Mouse (Mus musculus) G1E (cell line): ENCODE measurements around the gene Polr3e. TPM values are rescaled to one million over a fixed set of nuclear protein-coding genes. Genes with fewer than 3 reads are reported as not detected.
A peak's percentile ranks its signal among the peaks of the same experiment; 100 is the strongest.
"Not testable (repeated sequence)": the region's sequence is repeated elsewhere in the genome, so short reads cannot be mapped to it uniquely, and the experiment has no call there.

ENCODE experiments used
- ATAC-seq: 2 replicates; pipeline ENCODE4 v1.8.0; 2016; ENCODE audit warnings: mild to moderate bottlenecking; ENCODE audit not compliant: insufficient number of reproducible peaks, poor library complexity, low FRiP score, severe bottlenecking; ENCODE audit errors: extremely low read depth
- DNase-seq: peaks from one replicate; pipeline ENCODE4 v3.0.0; 2012; ENCODE audit warnings: low spot score
- H3K27me3 ChIP-seq: 2 replicates; pipeline ENCODE4 v1.6.1; 2012; ENCODE audit warnings: mild to moderate bottlenecking, low read length, inconsistent platforms; ENCODE audit not compliant: insufficient read depth
- H3K36me3 ChIP-seq: replicated peaks from 2 replicates; pipeline ENCODE3; 2012; ENCODE audit warnings: mild to moderate bottlenecking, inconsistent platforms
- H3K4me1 ChIP-seq: 2 replicates; pipeline ENCODE4 v1.6.1; 2012; ENCODE audit warnings: low read depth, low read length, inconsistent platforms, mixed read lengths; ENCODE audit not compliant: insufficient read depth
- H3K4me3 ChIP-seq: 2 replicates; pipeline ENCODE4 v1.5.1; 2012; ENCODE audit warnings: low read depth, mild to moderate bottlenecking, inconsistent platforms, low read length, moderate library complexity, mixed read lengths
- H3K9me3 ChIP-seq: replicated peaks from 2 replicates; pipeline ENCODE4 v1.6.1; 2012; ENCODE audit warnings: inconsistent platforms
- CTCF ChIP-seq: IDR thresholded peaks from 2 replicates; pipeline ENCODE4 v1.5.1; 2012; ENCODE audit warnings: low read depth, low read length, inconsistent platforms, mixed read lengths
- GATA1 ChIP-seq: IDR thresholded peaks from 2 replicates; pipeline ENCODE4 v1.6.1; 2012; ENCODE audit warnings: borderline replicate concordance, low read length, inconsistent platforms, mixed read lengths
- GATA2 ChIP-seq: IDR thresholded peaks from 2 replicates; pipeline ENCODE4 v1.6.1; 2012; ENCODE audit warnings: low read depth, low read length, inconsistent platforms, borderline replicate concordance
- POLR2AphosphoS5 ChIP-seq: IDR thresholded peaks from 2 replicates; pipeline ENCODE4 v1.6.1; 2012; ENCODE audit warnings: low read depth, low read length, inconsistent platforms; ENCODE audit not compliant: insufficient replicate concordance
- TAL1 ChIP-seq: conservative IDR thresholded peaks from 2 replicates; pipeline ENCODE4 v1.6.1; 2012; ENCODE audit warnings: low read depth, low read length, inconsistent platforms, mixed read lengths
- polyA plus RNA-seq: library from polyadenylated mRNA; stranded (reverse); fragments of >175 nt; gene quantifications from 2 replicates; pipeline ENCODE4 v1.2.3, GENCODE M21; 2012
- total RNA-seq, 2 experiments: library from RNA; stranded (forward) in 1 of 2; stranded (reverse) in 1 of 2; fragments of 200-1000 nt in 1 of 2; fragments of >200 nt in 1 of 2; fragmentation: Nextera tagmentation in 1 of 2; gene quantifications; 2 replicates each; pipeline ENCODE4 v1.2.3; 2014 to 2017

Gene Polr3e
- total and polyA plus RNA-seq, 3 experiments, result 18.0 to 36.5 (median 27.6) TPM

DNA sequence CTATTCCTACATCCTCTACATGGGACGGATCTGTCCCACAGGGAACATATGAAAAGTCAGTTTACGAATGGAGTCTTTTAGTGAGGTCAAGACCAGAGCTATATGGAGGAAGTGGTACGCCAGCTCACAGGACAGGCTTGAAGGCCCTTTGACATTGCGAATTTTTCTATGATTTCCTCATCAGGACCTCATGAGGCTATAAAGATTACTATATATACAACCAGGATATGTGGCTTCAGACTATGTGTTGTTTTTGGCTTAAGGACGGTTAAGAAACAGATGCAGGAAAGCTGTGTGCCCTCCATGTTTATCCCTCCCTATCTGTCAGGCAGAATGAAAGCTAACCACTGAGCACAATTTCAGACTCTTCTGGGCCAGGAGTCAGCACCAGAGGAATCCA lies 45.6 kb downstream of the Polr3e start:
- DNase-seq (no peak), ATAC-seq (no peak)
- TF ChIP-seq POLR2AphosphoS5 (no peak), GATA2 (no peak), CTCF (no peak), GATA1 (no peak), TAL1 (no peak)
- no peak overlapping the region for H3K4me3 ChIP-seq
- H3K36me3 ChIP-seq, result peaks cover 72% of the 10 kb centered on the region
- no peaks in the 10 kb centered on the region for H3K9me3 ChIP-seq
- no peaks in the 10 kb centered on the region for H3K27me3 ChIP-seq
- H3K4me1 ChIP-seq, result peaks cover 6% of the 10 kb centered on the region

DNA sequence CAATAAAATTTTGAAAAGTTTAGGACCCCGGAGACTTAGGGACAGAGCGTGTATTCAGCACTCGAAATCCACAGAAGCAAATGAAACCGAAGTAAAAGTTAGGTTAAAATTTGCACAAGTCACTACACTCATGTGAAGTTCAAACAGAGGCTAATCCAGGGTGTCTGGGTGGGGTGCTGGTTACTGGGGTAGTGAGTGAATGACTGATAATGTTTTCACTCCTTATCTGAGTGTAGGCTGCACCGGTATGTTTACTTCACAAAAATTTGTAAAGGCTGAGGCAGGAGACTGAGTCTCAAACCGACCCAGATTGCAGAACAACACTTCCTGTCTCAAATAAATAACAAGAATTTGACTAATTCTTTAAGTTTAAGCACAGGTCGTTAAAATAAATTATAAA lies 51.7 kb downstream of the Polr3e start:
- H3K27me3 ChIP-seq, result no peaks in the 10 kb centered on the region
- ATAC-seq, result peak; percentile 49
- H3K9me3 ChIP-seq, result no peaks in the 10 kb centered on the region
- H3K4me1 ChIP-seq, result peaks cover 42% of the 10 kb centered on the region
- DNase-seq, result no peak
- H3K4me3 ChIP-seq, result no peak overlapping the region
- no peak for TF ChIP-seq GATA2
- no peak for TF ChIP-seq CTCF
- no peak for TF ChIP-seq TAL1
- no peak for TF ChIP-seq POLR2AphosphoS5
- no peak for TF ChIP-seq GATA1
- peaks cover 48% of the 10 kb centered on the region for H3K36me3 ChIP-seq

DNA sequence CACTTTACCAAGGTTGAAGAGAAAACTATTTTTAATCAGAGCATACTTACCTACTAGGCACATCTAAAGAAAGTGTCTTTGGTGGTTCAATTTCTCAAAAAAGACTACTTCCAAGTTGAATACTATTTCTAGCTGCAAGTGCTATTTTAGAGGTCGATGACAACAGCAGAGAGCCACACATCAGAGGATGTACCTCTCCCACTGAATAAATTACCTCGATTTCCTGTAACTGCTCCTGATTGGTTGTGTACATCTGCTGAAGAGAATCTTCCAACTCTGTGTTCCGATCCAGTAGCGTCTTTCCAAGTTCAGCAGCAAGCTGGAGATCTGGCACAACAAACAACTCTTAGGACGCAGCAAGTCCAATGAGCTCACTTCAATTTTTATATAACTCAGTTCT lies 52.6 kb downstream of the Polr3e start:
- Histone ChIP-seq H3K4me1 (peaks cover 42% of the 10 kb centered on the region), H3K4me3 (no peak overlapping the region), H3K27me3 (no peaks in the 10 kb centered on the region), H3K9me3 (no peaks in the 10 kb centered on the region), H3K36me3 (peaks cover 46% of the 10 kb centered on the region)
- ATAC-seq (no peak), DNase-seq (no peak)
- TF ChIP-seq TAL1 (no peak), GATA2 (no peak), CTCF (no peak), POLR2AphosphoS5 (no peak), GATA1 (no peak)

DNA sequence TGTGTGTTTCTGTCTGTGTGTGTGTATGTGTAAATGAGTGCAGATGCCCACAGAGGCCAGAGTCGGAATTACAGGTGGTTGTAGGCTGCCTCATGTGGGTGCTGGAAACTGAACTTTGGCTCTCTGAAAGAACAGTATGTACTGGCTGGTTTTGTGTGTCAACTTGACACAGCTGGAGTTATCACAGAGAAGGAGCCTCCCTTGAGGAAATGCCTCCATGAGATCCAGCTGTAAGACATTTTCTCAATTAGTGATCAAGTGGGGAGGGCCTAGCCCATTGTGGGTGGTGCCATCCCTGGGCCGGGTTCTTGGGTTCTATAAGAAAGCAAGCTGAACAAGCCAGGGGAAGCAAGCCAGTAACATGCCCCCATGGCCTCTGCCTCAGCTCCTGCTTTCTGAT lies 54.9 kb downstream of the Polr3e start:
- peaks cover 47% of the 10 kb centered on the region for H3K4me1 ChIP-seq

DNA sequence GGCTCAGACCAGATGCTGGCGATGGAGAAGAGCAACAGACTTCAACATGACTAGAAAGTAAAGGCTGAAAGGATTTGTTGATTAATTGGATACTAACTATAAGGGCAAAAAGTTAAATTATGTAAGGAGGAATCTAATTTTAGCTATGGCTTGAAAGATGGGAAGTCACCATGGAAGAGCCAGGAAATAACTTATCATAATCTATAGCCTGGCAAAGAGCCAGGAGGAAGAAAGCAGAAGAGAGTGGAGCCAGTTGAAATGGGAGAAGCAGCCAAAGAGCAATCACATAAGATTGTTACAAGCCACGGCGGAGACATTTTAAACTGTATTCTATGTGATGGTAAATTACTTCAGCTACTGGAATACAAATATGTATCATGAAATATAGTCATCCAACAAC lies 56.5 kb downstream of the Polr3e start:
- Histone ChIP-seq H3K4me3 (no peak overlapping the region), H3K9me3 (no peaks in the 10 kb centered on the region), H3K4me1 (peaks cover 57% of the 10 kb centered on the region), H3K36me3 (peaks cover 23% of the 10 kb centered on the region), H3K27me3 (no peaks in the 10 kb centered on the region)
- TF ChIP-seq GATA2 (no peak), POLR2AphosphoS5 (no peak), CTCF (no peak), TAL1 (no peak), GATA1 (no peak)
- ATAC-seq (no peak), DNase-seq (no peak)

More for the DNA sequence above, 54.9 kb downstream of the Polr3e start:
- not testable (repeated sequence) for H3K4me3 ChIP-seq, DNase-seq, H3K27me3 ChIP-seq, ATAC-seq, H3K9me3 ChIP-seq
- H3K36me3 ChIP-seq, result peaks cover 34% of the 10 kb centered on the region

DNA sequence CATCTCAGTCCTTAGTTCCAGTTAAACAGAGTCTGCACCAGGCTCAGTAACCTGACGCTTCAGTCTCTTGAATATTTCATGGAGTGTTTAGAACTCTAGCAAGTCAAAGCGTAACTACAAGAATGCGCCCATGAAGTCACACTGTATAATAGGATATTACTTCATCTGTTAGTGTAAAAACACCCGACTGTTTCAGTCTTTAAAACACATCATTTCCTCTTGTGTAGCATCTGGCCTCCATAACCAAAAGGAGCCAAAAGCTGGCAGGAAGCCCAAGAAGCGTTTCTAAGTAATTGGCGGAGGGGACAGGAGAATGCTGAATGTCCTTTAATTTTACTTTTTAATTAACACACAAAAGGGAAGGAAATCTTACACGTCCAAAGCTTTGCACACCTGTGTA lies 59.5 kb downstream of the Polr3e start:
- Histone ChIP-seq H3K36me3 (peaks cover 11% of the 10 kb centered on the region), H3K27me3 (no peaks in the 10 kb centered on the region), H3K4me1 (peaks cover 52% of the 10 kb centered on the region), H3K9me3 (no peaks in the 10 kb centered on the region), H3K4me3 (no peak overlapping the region)
- DNase-seq, result no peak
- TF ChIP-seq POLR2AphosphoS5 (no peak), GATA2 (no peak), GATA1 (no peak), TAL1 (no peak), CTCF (no peak)
- no peak for ATAC-seq

DNA sequence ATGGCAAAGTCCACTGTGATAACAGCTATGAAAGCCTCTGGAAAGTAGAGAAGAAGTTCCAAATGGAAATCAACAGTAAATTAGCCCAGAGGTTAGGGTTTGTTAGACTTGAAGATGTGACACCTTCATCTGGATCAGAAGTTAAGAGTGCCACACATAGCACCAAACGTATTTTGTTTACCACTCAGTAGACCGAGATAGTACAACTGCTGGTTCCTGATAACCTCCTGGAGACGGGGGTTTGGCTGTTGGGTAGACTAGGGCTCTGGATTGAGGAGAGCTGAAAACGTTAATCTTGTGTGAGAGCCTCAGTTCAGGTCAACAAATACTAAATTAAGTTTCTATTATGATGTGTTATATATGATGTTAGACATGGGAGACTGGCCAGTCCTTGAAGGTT lies 62.5 kb downstream of the Polr3e start:
- Histone ChIP-seq H3K9me3 (no peaks in the 10 kb centered on the region), H3K4me3 (no peak overlapping the region; the same call in 1 of the 2 replicates), H3K4me1 (peaks cover 57% of the 10 kb centered on the region), H3K27me3 (peaks cover 2% of the 10 kb centered on the region; the same call in 1 of the 2 replicates), H3K36me3 (peaks cover 6% of the 10 kb centered on the region)
- peak; percentile 50 for TF ChIP-seq TAL1
- TF ChIP-seq GATA2, result no peak
- DNase-seq, result peak; percentile 34
- ATAC-seq, result peak; percentile 36; the same call in 1 of the 2 replicates
